Mouse (Mus musculus): ENCODE measurements at regions not wholly inside any gene's neighbourhood (a gene's known extent, or its start where the extent isn't known, plus 50 kb on each side); places are given as distances from the start of the nearest gene placed in this dataset.
"Not testable (repeated sequence)": the region's sequence is repeated elsewhere in the genome, so short reads cannot be mapped to it uniquely, and the experiment has no call there.

- in situ Hi-C loops (cut with MboI; ENCODE audit: low pct_unique_long_range_greater_than_20kb in 1 of 2, low sequenced_read_pairs in 2 of 2, unreplicated experiment in 1 of 2), result no loop called here
Measured at GRCm38 (mm10) chr7:129765681-129766080, 174.0 kb downstream of the Wdr11 start.

DNA sequence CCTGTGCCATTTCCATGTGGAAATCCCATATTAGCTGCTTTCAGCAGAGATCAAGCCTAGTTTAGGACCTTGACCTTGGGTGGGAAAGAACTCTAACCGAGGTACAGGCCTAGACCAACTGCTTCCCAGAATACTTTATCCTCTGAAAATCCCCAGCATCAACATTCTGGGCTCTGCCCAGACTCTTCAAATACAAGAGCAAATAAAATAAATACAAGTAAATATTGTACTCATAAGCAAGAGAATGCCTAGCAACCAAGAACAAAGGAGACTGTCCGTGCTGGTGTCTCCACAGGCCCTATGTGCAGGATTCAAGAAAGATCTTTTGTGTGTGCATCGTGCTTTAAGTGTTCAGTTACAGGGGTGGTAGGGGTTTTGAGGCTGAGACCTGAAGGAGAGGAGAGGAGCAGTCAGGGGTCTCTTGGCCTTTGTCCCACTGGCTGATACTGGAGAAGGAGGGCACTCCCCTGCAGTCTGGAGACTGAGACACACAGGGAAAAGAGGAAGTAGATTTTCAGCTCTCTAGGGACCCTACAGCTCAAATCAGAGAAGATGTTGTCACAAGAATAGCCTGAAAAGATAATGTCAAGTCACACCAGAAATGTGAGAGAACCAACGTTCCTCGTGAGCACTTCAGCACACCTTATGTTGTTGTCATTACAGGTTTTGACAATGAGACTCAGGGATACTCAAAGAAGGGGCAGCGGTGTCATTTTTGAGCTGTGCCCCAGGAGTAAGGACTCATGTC is 174.6 kb downstream of the Wdr11 start:
- in situ Hi-C loops (cut with MboI; ENCODE audit: low pct_unique_long_range_greater_than_20kb in 1 of 2, low sequenced_read_pairs in 2 of 2, unreplicated experiment in 1 of 2), result no loop called here

- in situ Hi-C loops (cut with MboI; ENCODE audit: low pct_unique_long_range_greater_than_20kb in 1 of 2, low sequenced_read_pairs in 2 of 2, unreplicated experiment in 1 of 2), result not testable (repeated sequence)
Measured at GRCm38 (mm10) chr7:129769673-129770072, 178.0 kb downstream of the Wdr11 start.

DNA sequence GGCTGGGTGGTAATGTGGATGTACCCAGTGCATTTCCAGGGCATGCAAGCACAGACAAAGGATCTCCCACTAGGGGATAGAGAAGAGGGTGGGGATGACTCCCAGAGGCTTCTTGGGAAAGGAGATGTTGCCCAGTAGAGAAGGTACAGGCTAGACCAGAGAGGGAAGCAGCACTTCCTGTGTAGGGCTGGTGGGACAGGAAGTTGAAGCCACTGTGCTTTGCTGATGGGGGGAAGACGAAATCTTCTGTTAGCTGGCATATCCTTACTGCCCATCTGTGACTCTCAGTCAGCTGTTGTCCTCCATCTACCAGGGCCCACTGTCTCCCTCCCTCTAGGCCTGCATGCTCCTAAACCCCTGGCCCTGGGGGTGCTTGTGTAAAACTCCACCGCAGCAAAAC is 180.2 kb downstream of the Wdr11 start:
- in situ Hi-C loops (cut with MboI; ENCODE audit: low pct_unique_long_range_greater_than_20kb in 1 of 2, low sequenced_read_pairs in 2 of 2, unreplicated experiment in 1 of 2), result no loop called here

DNA sequence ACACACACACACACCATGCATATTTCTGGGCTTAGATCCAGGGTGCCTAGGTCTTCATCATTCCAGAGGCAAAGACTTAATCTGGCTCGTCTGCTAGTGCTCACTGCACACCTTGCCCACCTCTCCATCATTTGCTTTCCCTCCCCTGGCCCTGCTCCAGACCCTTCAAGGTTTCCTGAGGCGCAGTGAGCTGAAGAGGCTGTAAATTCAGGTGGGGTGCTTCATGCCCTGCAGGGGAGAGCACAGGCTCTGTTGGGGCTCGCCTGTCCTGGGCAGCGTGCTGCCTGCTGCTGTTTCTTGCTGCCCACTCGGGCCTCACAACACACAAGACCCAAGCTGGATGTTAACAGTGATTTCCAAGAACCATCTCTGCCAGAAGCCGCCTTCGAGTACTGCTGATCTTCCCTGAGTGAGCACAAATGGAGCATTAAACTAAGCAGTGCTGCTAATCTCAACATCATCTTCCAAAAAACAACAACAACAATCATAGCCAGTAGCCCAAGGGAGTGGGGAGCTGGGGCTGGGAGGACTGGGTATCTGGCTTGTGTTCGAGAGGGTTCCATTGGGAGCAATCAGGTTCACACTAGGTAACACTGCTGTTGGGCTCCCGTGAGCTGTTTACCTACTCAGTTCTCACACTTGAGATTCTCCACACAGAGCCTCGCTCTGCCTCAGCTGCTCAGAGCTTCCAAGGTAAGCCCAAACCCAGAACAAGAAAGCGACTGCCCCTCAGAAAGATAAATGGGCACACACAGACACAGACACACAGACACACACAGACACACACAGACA is 181.1 kb downstream of the Wdr11 start:
- in situ Hi-C loops (cut with MboI; ENCODE audit: low pct_unique_long_range_greater_than_20kb in 1 of 2, low sequenced_read_pairs in 2 of 2, unreplicated experiment in 1 of 2), result no loop called here

- in situ Hi-C loops (cut with MboI; ENCODE audit: low pct_unique_long_range_greater_than_20kb in 1 of 2, low sequenced_read_pairs in 2 of 2, unreplicated experiment in 1 of 2), result no loop called here
Measured at GRCm38 (mm10) chr7:129774261-129774861, 182.7 kb downstream of the Wdr11 start.

- in situ Hi-C loops (cut with MboI; ENCODE audit: low pct_unique_long_range_greater_than_20kb in 1 of 2, low sequenced_read_pairs in 2 of 2, unreplicated experiment in 1 of 2), result no loop called here
Measured at GRCm38 (mm10) chr7:129775189-129775588, 183.5 kb downstream of the Wdr11 start.

GRCm38 (mm10) chr7:129778842-129779421 is 187.3 kb downstream of the Wdr11 start:
- in situ Hi-C loops (cut with MboI; ENCODE audit: low pct_unique_long_range_greater_than_20kb in 1 of 2, low sequenced_read_pairs in 2 of 2, unreplicated experiment in 1 of 2), result no loop called here

- in situ Hi-C loops (cut with MboI; ENCODE audit: low pct_unique_long_range_greater_than_20kb in 1 of 2, low sequenced_read_pairs in 2 of 2, unreplicated experiment in 1 of 2), result no loop called here
Measured at GRCm38 (mm10) chr7:129779939-129780338, 188.3 kb downstream of the Wdr11 start.

DNA sequence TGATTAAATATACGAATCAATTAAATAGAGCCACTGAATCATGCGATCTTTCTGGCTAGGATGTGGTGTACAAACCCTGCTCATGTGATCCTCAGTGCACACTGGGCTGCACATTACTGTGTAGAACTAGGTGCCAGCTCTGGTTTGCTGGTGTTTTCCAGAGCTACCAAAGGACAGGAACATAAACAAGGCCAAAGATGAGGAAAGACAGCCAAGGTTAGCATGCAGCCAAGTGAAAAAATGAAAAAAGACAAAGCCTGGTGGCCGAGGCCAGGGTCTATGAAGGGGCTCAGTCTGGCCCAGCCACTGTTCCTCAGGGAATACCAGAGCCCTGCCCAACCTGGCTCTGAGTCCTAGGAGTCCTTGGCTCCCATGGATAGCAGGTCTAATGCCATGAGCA is 190.1 kb downstream of the Wdr11 start:
- in situ Hi-C loops (cut with MboI; ENCODE audit: low pct_unique_long_range_greater_than_20kb in 1 of 2, low sequenced_read_pairs in 2 of 2, unreplicated experiment in 1 of 2), result no loop called here

DNA sequence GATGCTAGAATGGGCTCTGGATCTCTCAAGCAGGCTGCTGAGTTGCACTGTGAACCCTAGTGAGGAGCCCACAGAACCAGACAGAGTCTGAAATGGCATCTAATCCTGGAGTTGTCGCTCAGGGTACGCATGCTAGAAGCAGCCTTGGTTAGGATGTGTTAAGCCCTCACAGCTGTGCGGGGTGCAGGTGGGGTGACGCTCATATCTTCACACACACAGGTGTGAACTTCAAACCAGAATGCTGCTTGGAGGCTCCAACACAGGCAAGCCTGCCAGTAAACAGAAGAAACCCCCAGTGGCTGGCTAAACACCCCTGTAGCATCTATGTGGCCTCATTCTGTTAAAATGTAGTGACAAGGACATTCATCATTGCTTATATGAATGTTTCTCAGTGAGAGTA is 193.3 kb downstream of the Wdr11 start:
- in situ Hi-C loops (cut with MboI; ENCODE audit: low pct_unique_long_range_greater_than_20kb in 1 of 2, low sequenced_read_pairs in 2 of 2, unreplicated experiment in 1 of 2), result no loop called here

GRCm38 (mm10) chr7:129787011-129787410 is 195.3 kb downstream of the Wdr11 start:
- in situ Hi-C loops (cut with MboI; ENCODE audit: low pct_unique_long_range_greater_than_20kb in 1 of 2, low sequenced_read_pairs in 2 of 2, unreplicated experiment in 1 of 2), result no loop called here

GRCm38 (mm10) chr7:129787736-129788135 is 196.1 kb downstream of the Wdr11 start:
- in situ Hi-C loops (cut with MboI; ENCODE audit: low pct_unique_long_range_greater_than_20kb in 1 of 2, low sequenced_read_pairs in 2 of 2, unreplicated experiment in 1 of 2), result no loop called here

DNA sequence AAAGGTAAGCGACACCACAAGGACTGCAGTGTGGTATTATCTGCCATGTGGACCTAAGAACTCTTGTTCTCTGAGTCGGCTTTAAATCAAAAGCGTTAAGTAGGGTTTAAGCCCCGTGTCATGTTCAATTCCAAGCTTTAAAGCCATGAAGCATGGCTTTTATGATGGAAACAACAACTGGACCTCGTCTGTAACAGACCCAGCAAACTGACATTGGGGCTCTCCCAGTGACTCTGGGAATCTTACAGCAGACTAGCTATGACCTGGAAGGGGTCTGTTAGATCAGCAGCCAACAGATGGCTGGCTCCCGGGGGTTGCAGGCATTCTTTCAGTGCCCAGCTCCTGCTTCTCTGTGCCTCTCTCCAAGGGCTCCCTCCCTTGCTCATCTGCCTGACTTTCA is 197.8 kb downstream of the Wdr11 start:
- in situ Hi-C loops (cut with MboI; ENCODE audit: low pct_unique_long_range_greater_than_20kb in 1 of 2, low sequenced_read_pairs in 2 of 2, unreplicated experiment in 1 of 2), result no loop called here

DNA sequence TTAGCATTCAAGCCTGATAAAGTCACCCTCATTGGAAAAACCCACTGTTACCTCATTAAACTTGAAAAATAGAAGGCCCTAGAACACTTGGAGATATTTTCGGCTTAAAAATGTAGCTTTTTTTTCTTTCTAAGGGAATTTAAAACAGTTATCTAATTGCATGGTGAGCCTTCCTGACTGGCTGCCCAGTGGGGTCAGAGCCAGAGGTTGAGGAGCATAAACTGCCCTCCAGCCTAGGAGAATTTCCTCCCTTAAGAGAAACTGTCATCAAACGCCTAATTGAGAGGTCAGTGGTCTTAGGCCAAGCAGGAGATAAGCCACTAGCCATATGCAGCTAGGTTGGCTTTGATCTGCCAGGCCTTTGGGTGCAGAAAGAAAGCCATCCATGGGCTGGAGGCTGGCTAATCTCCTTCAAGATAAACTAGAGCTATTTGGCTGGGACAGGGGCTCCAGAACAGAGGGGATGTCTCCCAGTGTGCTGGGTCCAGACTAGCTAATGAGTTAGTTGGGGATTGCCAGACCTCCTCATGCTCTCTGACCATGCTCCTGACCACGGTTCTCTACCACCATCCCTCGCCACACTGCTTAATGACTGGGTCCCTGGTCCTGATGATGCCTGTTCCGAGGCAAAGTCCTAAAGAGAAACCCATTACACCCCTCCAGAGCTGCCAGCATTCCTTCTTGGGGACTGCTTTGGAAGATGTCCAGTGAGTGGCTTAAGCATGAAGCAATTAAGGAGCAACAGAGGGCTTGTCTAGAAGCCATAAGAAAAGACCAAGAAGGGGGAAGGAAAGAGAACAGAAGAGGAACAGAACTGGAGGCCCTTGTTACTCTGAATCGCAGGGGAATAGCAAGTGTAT is 199.2 kb downstream of the Wdr11 start:
- in situ Hi-C loops (cut with MboI; ENCODE audit: low pct_unique_long_range_greater_than_20kb in 1 of 2, low sequenced_read_pairs in 2 of 2, unreplicated experiment in 1 of 2), result no loop called here

DNA sequence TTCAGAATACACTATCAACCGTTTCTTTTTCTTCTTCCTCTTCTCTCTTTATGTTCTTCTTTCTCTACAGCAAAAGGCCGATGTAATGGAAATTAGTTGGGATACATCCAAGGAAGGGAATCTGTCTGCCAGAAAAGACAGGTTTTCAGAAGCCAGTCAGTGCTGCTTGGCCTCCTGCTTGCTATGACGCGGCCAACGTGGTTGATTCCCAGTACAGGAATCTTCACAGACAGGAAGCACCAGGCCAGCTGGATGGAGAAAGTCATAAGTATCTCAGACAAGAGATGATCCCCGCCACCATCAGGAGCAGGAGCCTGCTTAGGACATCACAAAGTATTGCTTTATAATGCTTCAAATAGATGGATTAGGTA is 199.8 kb downstream of the Wdr11 start:
- in situ Hi-C loops (cut with MboI; ENCODE audit: low pct_unique_long_range_greater_than_20kb in 1 of 2, low sequenced_read_pairs in 2 of 2, unreplicated experiment in 1 of 2), result no loop called here

- in situ Hi-C loops (cut with MboI; ENCODE audit: low pct_unique_long_range_greater_than_20kb in 1 of 2, low sequenced_read_pairs in 2 of 2, unreplicated experiment in 1 of 2), result no loop called here
Measured at GRCm38 (mm10) chr7:129793733-129794132, 202.1 kb downstream of the Wdr11 start.

- in situ Hi-C loops (cut with MboI; ENCODE audit: low pct_unique_long_range_greater_than_20kb in 1 of 2, low sequenced_read_pairs in 2 of 2, unreplicated experiment in 1 of 2), result no loop called here
Measured at GRCm38 (mm10) chr7:129794276-129794675, 202.6 kb downstream of the Wdr11 start.
